Mouse (Mus musculus) heart, embryonic 12.5 days (tissue): ENCODE measurements around the gene AI837181. TPM values are rescaled to one million over a fixed set of nuclear protein-coding genes. Genes with fewer than 3 reads are reported as not detected.

Experiments
- ATAC-seq: fragments of 200-750 bp; cut with Nextera tagmentation; 2 replicates; pipeline ENCODE4 v1.8.0; 2017; ENCODE audit warnings: moderate TSS enrichment, moderate library complexity; ENCODE audit not compliant: insufficient number of reproducible peaks, low FRiP score
- H3K27ac ChIP-seq: fragments of 300-500 bp; sonication (generic); 2 replicates; pipeline ENCODE4 v1.5.1; 2016; ENCODE audit warnings: mild to moderate bottlenecking, moderate library complexity; ENCODE audit not compliant: poor library complexity, severe bottlenecking
- H3K27me3 ChIP-seq: fragments of 300-500 bp; sonication (generic); replicated peaks from 2 replicates; pipeline ENCODE4 v1.6.1; 2016; ENCODE audit warnings: mild to moderate bottlenecking, moderate library complexity
- H3K36me3 ChIP-seq: fragments of 300-500 bp; sonication (generic); 2 replicates; pipeline ENCODE4 v1.6.1; 2016; ENCODE audit warnings: mild to moderate bottlenecking, moderate library complexity
- H3K4me1 ChIP-seq: fragments of 300-500 bp; sonication (generic); replicated peaks from 2 replicates; pipeline ENCODE4 v1.6.1; 2016; ENCODE audit warnings: mild to moderate bottlenecking
- H3K4me2 ChIP-seq: fragments of 300-500 bp; sonication (generic); 2 replicates; pipeline ENCODE4 v1.6.1; 2016; ENCODE audit warnings: mild to moderate bottlenecking, moderate library complexity
- H3K4me3 ChIP-seq: fragments of 300-500 bp; sonication (generic); 2 replicates; pipeline ENCODE4 v1.5.1; 2016; ENCODE audit warnings: mild to moderate bottlenecking
- H3K9ac ChIP-seq: fragments of 300-500 bp; sonication (generic); 2 replicates; pipeline ENCODE4 v1.6.1; 2016; ENCODE audit warnings: mild to moderate bottlenecking, moderate library complexity
- H3K9me3 ChIP-seq: fragments of 300-500 bp; sonication (generic); replicated peaks from 2 replicates; pipeline ENCODE4 v1.6.1; 2016; ENCODE audit warnings: mild to moderate bottlenecking, moderate library complexity
- WGBS: fragments of 180-500 bp; shearing (Covaris S2); methylation state at CpG from one replicate; pipeline ENCODE4 v1.1.7; 2016; 5-methylcytosine and 5-hydroxymethylcytosine counted together
- polyA plus RNA-seq: library from polyadenylated mRNA; unstranded; fragments of >200 nt; fragmentation: Nextera tagmentation; extraction: Ambion mirVana; gene quantifications from 2 replicates; pipeline ENCODE4 v1.2.1, GENCODE M21; 2016

Gene AI837181
- polyA plus RNA-seq, 1 experiment from 2014 or later: 38.8 TPM

GRCm38 (mm10) chr19:5460465-5460911, 35.5 kb downstream of the AI837181 start, which contains the start of gene Fibp:
Gene Fibp, plus strand, starts transcription at chr19:5460615.
- Histone ChIP-seq H3K9me3 (no peaks in the 10 kb centered on the region), H3K9ac (peak within 1 kb of the TSS; percentile 81), H3K4me3 (peak within 1 kb of the TSS; percentile 67), H3K4me1 (peaks cover 45% of the 10 kb centered on the region), H3K36me3 (peaks cover 30% of the 10 kb centered on the region), H3K4me2 (peak within 1 kb of the TSS; percentile 84), H3K27ac (peak within 1 kb of the TSS; percentile 37; the same call in 1 of the 2 replicates), H3K27me3 (no peaks in the 10 kb centered on the region)
- ATAC-seq: peak; percentile 63
- WGBS: under 1% methylated on average over 32 of the region's 32 CpGs

- no peak overlapping the region for H3K27ac ChIP-seq
- 85% methylated on average over 6 of the region's 6 CpGs for WGBS
- H3K27me3 ChIP-seq: no peaks in the 10 kb centered on the region
- peaks cover 39% of the 10 kb centered on the region for H3K36me3 ChIP-seq
- H3K9ac ChIP-seq: peak overlapping the region; percentile 81; the same call in 1 of the 2 replicates
- peak overlapping the region; percentile 84 for H3K4me2 ChIP-seq
- peak overlapping the region; percentile 67 for H3K4me3 ChIP-seq
- no peaks in the 10 kb centered on the region for H3K9me3 ChIP-seq
- no peak for ATAC-seq
- H3K4me1 ChIP-seq: peaks cover 35% of the 10 kb centered on the region
These were observed 36.5 kb downstream of the AI837181 start for GRCm38 (mm10) chr19:5461411-5461810.

- Histone ChIP-seq H3K9ac (no peak overlapping the region), H3K9me3 (no peaks in the 10 kb centered on the region), H3K36me3 (peaks cover 57% of the 10 kb centered on the region), H3K4me1 (peaks cover 26% of the 10 kb centered on the region), H3K27me3 (no peaks in the 10 kb centered on the region), H3K4me3 (no peak overlapping the region), H3K27ac (no peak overlapping the region), H3K4me2 (no peak overlapping the region)
- 88% methylated on average over 9 of the region's 9 CpGs for WGBS
- no peak for ATAC-seq
These were observed 38.3 kb downstream of the AI837181 start for GRCm38 (mm10) chr19:5463212-5463611.

GRCm38 (mm10) chr19:5463791-5464562, 39.0 kb downstream of the AI837181 start:
- peak overlapping the region; percentile 53 for H3K9ac ChIP-seq

GRCm38 (mm10) chr19:5465037-5465436, 40.1 kb downstream of the AI837181 start:
- WGBS: 96% methylated on average over 8 of the region's 8 CpGs
- Histone ChIP-seq H3K9ac (no peak overlapping the region), H3K9me3 (no peaks in the 10 kb centered on the region), H3K4me1 (peaks cover 33% of the 10 kb centered on the region), H3K4me3 (no peak overlapping the region), H3K36me3 (peaks cover 57% of the 10 kb centered on the region), H3K4me2 (no peak overlapping the region), H3K27me3 (no peaks in the 10 kb centered on the region), H3K27ac (no peak overlapping the region)
- ATAC-seq: no peak

More at GRCm38 (mm10) chr19:5463791-5464562, 39.0 kb downstream of the AI837181 start:
- Histone ChIP-seq H3K36me3 (peaks cover 57% of the 10 kb centered on the region), H3K9me3 (no peaks in the 10 kb centered on the region), H3K4me1 (peaks cover 27% of the 10 kb centered on the region), H3K27ac (peak overlapping the region; percentile 80), H3K4me3 (peak overlapping the region; percentile 28), H3K4me2 (peak overlapping the region; percentile 52), H3K27me3 (no peaks in the 10 kb centered on the region)
- no peak for ATAC-seq
- 41% methylated on average over 15 of the region's 15 CpGs for WGBS

- Histone ChIP-seq H3K4me1 (peaks cover 23% of the 10 kb centered on the region), H3K9me3 (no peaks in the 10 kb centered on the region), H3K4me2 (no peak overlapping the region), H3K27me3 (no peaks in the 10 kb centered on the region), H3K27ac (no peak overlapping the region), H3K4me3 (no peak overlapping the region), H3K36me3 (peaks cover 55% of the 10 kb centered on the region), H3K9ac (no peak overlapping the region)
- WGBS: 87% methylated on average over 6 of the region's 6 CpGs
- no peak for ATAC-seq
These were observed 42.1 kb downstream of the AI837181 start for GRCm38 (mm10) chr19:5466916-5467500.

- H3K9me3 ChIP-seq: no peaks in the 10 kb centered on the region
- 58% methylated on average over 5 of the region's 5 CpGs for WGBS
- peaks cover 44% of the 10 kb centered on the region for H3K36me3 ChIP-seq
- no peak within 1 kb of the TSS for H3K4me2 ChIP-seq
- H3K4me1 ChIP-seq: peaks cover 23% of the 10 kb centered on the region
- ATAC-seq: no peak
- no peaks in the 10 kb centered on the region for H3K27me3 ChIP-seq
- no peak within 1 kb of the TSS for H3K9ac ChIP-seq
- H3K4me3 ChIP-seq: no peak within 1 kb of the TSS
- no peak within 1 kb of the TSS for H3K27ac ChIP-seq
These were observed 43.4 kb downstream of the AI837181 start, which contains the start of gene Ctsw for GRCm38 (mm10) chr19:5468374-5468773. Gene Ctsw, minus strand, starts transcription at chr19:5468507.

- Histone ChIP-seq H3K4me3 (no peak overlapping the region), H3K4me1 (peaks cover 34% of the 10 kb centered on the region), H3K9me3 (no peaks in the 10 kb centered on the region), H3K27me3 (no peaks in the 10 kb centered on the region), H3K4me2 (no peak overlapping the region), H3K9ac (no peak overlapping the region), H3K27ac (no peak overlapping the region), H3K36me3 (peaks cover 18% of the 10 kb centered on the region)
- 60% methylated on average over 5 of the region's 5 CpGs for WGBS
- ATAC-seq: no peak
These were observed 46.9 kb downstream of the AI837181 start for GRCm38 (mm10) chr19:5471846-5472245.

GRCm38 (mm10) chr19:5472857-5473256, 47.9 kb downstream of the AI837181 start:
- Histone ChIP-seq H3K9ac (no peak overlapping the region), H3K4me2 (no peak overlapping the region), H3K27me3 (no peaks in the 10 kb centered on the region), H3K4me3 (no peak overlapping the region), H3K4me1 (peaks cover 35% of the 10 kb centered on the region), H3K36me3 (peaks cover 14% of the 10 kb centered on the region), H3K27ac (no peak overlapping the region), H3K9me3 (no peaks in the 10 kb centered on the region)
- ATAC-seq: no peak
- 72% methylated on average over 3 of the region's 3 CpGs for WGBS

GRCm38 (mm10) chr19:5473720-5474119, 48.8 kb downstream of the AI837181 start, which contains the start of gene Efemp2:
Gene Efemp2, plus strand, starts transcription at chr19:5473954.
- Histone ChIP-seq H3K36me3 (peaks cover 18% of the 10 kb centered on the region), H3K27me3 (no peaks in the 10 kb centered on the region), H3K9me3 (no peaks in the 10 kb centered on the region), H3K4me3 (peak within 1 kb of the TSS; percentile 74), H3K4me2 (peak within 1 kb of the TSS; percentile 82), H3K4me1 (peaks cover 32% of the 10 kb centered on the region), H3K9ac (peak within 1 kb of the TSS; percentile 89), H3K27ac (peak within 1 kb of the TSS; percentile 86)
- ATAC-seq: peak; percentile 79
- 2% methylated on average over 22 of the region's 22 CpGs for WGBS
